Mouse (Mus musculus) embryo, embryonic 9.5 days (tissue): Measurements from ENCODE around the gene Zfp324.
A peak's percentile ranks its signal among the peaks of the same experiment; 100 is the strongest.
"Not testable (repeated sequence)": the region's sequence is repeated elsewhere in the genome, so short reads cannot be mapped to it uniquely, and the experiment has no call there.

Source experiments
- DNase-seq: peaks from one replicate; pipeline ENCODE4 v3.0.0-alpha.2; 2017; ENCODE audit errors: extremely low spot score

Zfp324 gene

DNA sequence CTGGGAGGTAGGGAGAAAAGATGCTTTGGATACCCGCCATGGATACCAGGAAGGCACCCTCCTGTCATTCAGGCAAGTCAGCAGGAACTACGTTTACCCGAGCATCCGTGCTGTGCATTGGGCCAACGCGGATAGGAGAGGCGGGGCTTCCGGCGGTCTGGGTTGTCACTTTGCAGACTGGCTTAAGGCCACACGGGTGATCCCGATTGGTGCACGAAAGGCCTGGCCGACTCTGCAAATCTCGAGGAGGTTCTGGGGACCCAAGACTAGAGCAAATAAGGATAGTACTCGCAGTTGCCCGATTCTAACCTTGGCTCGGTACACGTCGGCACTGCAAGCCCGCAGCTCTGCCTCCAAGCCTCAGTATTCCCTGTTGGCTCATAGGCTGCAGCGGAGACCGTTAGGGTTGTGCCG lies at the start of gene Zfp324:
TSS of gene Zfp324 (plus strand) at position 161 of the 414 bp plus-strand sequence.
- DNase-seq, result peak; percentile 86

DNA sequence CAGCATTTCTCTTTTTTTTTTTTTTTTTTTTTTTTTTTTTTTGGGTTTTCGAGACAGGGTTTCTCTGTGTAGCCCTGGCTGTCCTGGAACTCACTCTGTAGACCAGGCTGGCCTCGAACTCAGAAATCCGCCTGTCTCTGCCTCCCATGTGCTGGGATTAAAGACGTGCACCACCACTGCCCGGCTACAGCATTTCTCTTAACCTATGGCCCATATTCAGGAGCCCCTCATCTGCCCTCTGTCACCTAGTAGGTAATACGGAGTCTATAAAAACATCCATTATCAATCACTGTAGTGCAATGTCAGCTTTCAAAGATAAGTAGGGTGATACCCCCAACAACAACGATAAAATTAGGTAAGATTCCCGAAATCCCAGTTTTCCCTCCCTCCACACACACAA lies 45.1 kb upstream of the Zfp324 start:
- DNase-seq, result not testable (repeated sequence)

DNA sequence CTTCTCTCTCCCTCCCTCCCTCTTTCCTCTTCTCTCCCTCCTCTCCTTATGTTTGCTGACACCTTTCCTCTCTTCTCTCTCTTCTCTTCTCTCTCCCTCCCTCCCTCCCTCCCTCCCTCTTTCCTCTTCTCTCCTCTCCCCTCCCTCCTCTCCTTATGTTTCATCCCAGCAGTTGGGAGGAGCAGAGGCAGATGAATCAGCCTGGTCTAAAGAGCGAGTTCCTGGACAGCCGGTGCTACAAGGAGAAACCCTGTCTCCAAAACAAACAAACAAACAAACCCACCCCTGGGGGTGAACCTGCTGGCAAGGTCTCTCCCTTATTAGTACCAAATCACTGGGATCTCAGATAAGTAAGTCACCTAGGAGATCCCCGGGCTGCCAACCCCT lies 44.3 kb upstream of the Zfp324 start:
- DNase-seq, result no peak

GRCm38 (mm10) chr7:12921705-12922465 lies 43.8 kb upstream of the Zfp324 start, which contains the start of gene Rps5:
TSS of gene Rps5 (plus strand) at chr7:12922290.
- peak; percentile 96 for DNase-seq

DNA sequence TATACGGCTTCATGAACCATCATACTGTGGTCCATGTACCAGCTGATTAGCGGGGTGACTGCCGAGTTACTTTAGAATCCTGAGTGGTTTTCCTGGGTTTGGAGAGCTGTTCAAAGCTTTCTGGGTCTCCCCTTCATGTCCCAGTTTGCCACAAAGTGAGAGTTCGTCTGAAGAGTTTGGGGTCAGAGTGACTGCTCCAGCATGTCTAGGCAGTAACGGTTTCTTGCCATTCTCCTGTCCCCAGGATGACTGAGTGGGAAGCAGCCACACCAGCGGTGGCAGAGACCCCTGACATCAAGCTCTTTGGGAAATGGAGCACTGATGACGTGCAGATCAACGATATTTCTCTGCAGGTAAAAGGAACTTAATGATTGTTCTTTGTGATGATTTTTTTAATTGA lies 42.9 kb upstream of the Zfp324 start:
- no peak for DNase-seq

DNA sequence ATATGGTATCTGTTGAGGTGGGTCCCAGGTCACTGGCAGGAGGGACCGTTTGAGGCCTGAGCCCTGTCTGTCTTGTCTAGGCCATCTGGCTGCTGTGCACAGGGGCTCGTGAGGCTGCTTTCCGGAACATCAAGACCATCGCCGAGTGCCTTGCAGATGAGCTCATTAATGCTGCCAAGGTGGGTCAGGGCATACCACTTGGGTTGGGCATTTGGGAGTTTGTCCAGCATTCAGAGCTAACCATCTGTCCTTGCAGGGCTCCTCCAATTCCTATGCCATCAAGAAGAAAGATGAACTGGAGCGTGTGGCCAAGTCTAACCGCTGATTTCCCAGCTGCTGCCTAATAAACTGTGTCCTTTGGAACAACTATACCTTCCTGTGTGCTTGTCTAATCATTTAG lies 39.3 kb upstream of the Zfp324 start:
- DNase-seq, result no peak

GRCm38 (mm10) chr7:12927191-12927680 lies 38.4 kb upstream of the Zfp324 start, which contains the start of gene Rnf225:
TSS of gene Rnf225 (plus strand) at chr7:12927416.
- peak; percentile 64 for DNase-seq

GRCm38 (mm10) chr7:12927693-12928589 lies 37.7 kb upstream of the Zfp324 start:
- peak; percentile 66 for DNase-seq

DNA sequence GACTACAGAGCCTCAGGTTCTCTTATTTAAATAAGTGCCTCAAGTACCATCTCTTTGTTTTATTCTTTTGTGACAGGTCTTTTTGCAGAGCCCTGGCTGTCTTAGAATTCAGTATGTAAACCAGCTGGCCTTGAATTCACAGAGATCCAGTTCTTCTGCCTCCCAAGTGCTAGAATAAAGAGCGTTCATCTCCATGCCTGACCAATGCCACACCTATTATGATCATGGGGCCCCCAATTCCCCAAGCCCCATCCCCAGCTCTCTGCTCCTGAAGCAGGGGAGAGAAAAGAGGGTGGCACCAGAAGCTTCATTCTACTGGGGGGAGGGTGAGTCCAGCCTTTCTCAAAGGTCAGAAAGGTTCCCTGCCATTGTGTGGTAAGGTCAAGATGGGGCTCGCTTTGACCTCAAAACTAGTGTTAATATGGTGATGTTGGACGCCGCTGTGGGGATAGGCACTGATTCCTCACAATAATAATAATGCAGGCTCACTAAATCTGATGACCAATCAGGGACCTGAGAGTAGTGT lies 32.0 kb upstream of the Zfp324 start:
- DNase-seq, result no peak

DNA sequence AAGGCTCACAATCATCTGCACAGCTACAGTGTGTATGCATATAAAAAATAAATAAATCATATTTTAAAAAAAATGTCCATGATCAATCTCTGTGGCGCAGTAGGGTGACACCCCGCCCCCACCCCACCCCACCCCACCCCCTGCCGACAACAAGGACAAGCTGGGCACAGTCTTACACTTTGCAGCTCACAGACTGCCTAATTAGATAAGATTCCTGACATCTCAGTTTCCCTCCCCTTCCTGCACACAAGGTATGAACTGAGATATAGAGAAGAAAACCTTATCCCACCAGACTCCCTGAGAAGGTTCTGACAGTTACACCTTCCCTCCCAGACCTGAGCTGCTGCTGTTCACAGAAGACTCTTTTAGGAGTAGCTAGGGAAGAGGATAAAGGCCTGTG lies 30.8 kb upstream of the Zfp324 start:
- DNase-seq, result no peak

DNA sequence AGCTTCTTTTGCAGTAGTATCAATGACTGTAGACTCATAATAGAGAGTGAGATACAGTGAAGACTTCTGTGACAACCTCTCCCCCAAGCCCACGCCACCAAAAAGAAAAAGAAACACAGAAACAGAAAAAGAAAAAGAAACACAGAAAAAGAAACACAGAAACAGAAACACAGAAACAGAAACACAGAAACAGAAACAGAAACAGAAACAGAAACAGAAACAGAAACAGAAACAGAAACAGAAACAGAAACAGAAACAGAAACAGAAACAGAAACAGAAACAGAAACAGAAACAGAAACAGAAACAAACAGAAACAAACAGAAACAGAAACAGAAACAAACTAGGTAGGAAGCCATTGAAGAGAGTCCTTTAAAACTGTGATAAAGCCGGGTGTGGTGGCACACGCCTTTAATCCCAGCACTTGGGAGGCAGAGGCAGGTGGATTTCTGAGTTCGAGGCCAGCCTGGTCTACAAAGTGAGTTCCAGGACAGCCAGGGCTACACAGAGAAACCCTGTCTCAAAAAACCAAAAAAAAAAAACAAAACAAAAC lies 28.3 kb upstream of the Zfp324 start:
- DNase-seq, result not testable (repeated sequence)

GRCm38 (mm10) chr7:12940599-12940998 lies 25.0 kb upstream of the Zfp324 start:
- DNase-seq, result no peak

GRCm38 (mm10) chr7:12943488-12943887 lies 22.1 kb upstream of the Zfp324 start:
- no peak for DNase-seq

- peak; percentile 92 for DNase-seq
These were observed 16.4 kb upstream of the Zfp324 start for GRCm38 (mm10) chr7:12949032-12949871.

DNA sequence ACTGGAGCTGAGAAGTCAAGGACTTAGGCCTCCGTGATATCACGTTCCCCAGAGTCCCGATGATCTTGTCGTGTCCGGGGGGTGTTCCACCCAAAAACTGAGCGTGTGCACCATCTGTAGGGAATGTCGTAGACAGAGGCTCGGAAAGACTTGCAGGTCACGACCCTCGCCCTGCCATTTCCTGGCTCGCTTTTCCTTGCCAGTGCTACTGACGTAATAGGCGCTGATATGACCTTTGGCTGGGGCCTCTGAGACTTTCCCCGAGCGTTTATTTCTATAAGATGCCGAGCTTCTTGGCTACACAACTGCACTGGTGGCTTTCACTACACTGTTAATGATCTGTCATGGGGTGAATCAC lies 15.8 kb upstream of the Zfp324 start:
- no peak for DNase-seq

DNA sequence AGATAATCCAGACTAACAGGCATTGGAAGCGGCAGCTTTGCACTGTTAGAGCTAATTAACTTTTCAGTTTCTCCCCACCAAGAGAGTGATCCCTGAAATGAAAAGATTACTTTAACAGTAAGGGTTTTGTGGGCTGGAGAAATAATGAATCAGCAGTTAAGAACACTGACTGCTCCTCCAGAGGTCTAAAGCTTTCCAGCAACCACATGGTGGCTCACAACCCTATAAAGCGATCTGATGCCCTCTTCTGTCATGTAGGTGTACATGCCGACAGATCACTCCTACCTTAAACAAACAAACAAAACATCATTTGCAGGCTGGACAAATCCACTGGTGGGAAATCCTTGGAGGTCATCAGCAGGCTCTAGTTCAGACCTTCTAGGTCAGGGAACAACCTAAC lies 10.7 kb upstream of the Zfp324 start:
- no peak for DNase-seq

DNA sequence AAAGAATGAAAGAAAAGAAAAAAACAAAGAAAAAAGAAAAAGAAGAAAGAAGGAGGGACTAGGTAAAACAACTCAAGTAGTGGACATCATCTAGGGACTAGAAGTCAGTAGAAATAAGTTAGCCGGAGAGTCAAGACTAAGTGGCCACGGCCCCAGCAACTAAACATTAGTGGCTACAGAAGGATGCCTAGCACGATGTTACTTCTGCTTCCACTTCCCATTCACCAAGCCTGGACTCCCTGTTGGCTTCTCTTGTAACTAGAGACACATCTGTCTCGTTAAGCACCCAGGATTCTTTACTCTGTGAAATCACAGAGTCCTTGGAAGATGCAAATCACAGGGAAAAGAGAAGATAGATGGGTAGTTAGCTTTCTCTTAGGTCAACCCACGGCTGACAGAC lies 8.1 kb upstream of the Zfp324 start:
- no peak for DNase-seq

GRCm38 (mm10) chr7:12958948-12959347 lies 6.7 kb upstream of the Zfp324 start:
- no peak for DNase-seq

GRCm38 (mm10) chr7:12959718-12960117 lies 5.9 kb upstream of the Zfp324 start:
- no peak for DNase-seq

DNA sequence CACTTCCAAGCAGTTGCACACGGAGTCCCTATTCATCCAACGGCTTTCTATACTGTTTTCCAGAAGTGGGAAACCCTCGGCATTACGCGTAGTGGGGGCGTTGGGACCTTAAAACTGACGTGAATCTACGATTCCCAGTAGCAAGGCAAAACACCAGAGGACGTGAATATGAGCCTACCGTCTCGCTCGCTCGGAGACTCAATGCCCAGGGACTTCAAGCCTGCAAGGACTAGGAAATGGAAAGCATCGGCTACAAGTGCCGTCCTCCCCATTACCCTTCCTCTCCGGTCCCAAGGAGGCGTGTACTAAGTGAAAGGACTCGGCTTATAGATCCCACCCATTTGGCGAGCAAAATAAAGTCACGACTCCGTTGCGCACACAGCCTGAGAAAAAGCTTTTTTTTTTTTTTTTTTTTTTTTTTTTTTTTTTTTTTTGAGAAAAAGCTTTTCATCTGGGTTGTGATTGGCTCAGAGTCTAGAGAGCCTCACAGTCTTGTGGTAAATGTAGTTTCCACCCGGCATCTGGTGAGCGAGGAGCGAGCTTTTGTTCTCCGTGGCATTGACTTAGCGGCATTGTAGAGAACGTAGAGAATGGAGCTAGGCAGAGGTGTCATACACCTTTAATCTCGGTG lies 4.0 kb upstream of the Zfp324 start:
- peak; percentile 62 for DNase-seq
